Mouse (Mus musculus): ENCODE data around the gene Cdh1. TPM values are rescaled to one million over a fixed set of nuclear protein-coding genes. Genes with fewer than 3 reads are reported as not detected.

The Cdh1 gene
- total RNA-seq, 1 experiment = 254 TPM

DNA sequence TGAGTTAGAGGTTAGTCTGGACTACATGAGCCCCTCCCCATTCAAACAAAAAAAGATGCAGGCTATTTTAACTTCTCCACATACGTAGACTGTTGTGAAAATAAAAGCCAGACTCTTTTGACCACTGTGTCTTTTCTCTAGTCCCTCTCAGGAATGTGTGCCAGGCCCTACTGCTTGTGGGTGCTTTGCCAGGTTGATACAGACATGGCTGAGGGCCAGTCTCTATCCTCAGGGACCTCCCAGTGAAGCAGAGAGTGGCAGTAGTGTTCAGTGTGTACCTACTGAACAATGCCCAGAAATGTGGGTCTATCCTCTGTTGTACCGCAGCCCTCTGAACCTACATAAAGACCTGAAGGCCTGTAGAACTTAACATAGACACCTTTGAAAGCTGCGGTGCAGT lies 109.3 kb downstream of the Cdh1 start:
- no peak overlapping the region for H3K27ac ChIP-seq (ENCODE audit: insufficient read depth, low read depth, low read length, poor library complexity, severe bottlenecking)
- in situ Hi-C loops (cut with MboI; ENCODE audit: low sequenced_read_pairs in 2 of 2, unreplicated experiment in 2 of 2) = loop anchor here (10.0 to 25.0 kb wide), 2 partner anchors 172 to 175 kb away; partner anchors contain the start of gene Utp4 (in 1 of the 2)
- TF ChIP-seq ZNF384 (IDR thresholded peaks at IDR 0.05; ENCODE audit: low read depth, low read length) (no peak), HCFC1 (IDR thresholded peaks at IDR 0.05; ENCODE audit: borderline replicate concordance, insufficient read depth, low read length) (no peak), CHD2 (IDR thresholded peaks at IDR 0.05; ENCODE audit: low read depth, low read length) (no peak), MAFK (IDR thresholded peaks at IDR 0.05; ENCODE audit: insufficient read depth, low read depth, low read length) (no peak), ZC3H11A (IDR thresholded peaks at IDR 0.05; ENCODE audit: borderline replicate concordance, low read depth, low read length) (no peak)
- no peak for DNase-seq (ENCODE audit: low read depth, low spot score)
- H3K4me3 ChIP-seq (ENCODE audit: insufficient read depth in 1 of 2, low read depth in 1 of 2, low read length in 2 of 2, poor library complexity in 1 of 2, severe bottlenecking in 1 of 2) = no peak overlapping the region
- H3K4me1 ChIP-seq (ENCODE audit: control insufficient read depth in 2 of 2, insufficient read depth in 2 of 2, low read length in 2 of 2, poor library complexity in 1 of 2) = no peaks in the 10 kb centered on the region
- H3K9me3 ChIP-seq (ENCODE audit: control insufficient read depth, insufficient read depth, low read depth, low read length) = no peaks in the 10 kb centered on the region
- H3K36me3 ChIP-seq (ENCODE audit: control insufficient read depth, insufficient read depth, low read length, poor library complexity, severe bottlenecking) = peaks cover 4% of the 10 kb centered on the region; the same call in 1 of the 2 replicates
- no peak overlapping the region for H3K9ac ChIP-seq (ENCODE audit: insufficient read depth, low read depth, low read length, poor library complexity, severe bottlenecking)

DNA sequence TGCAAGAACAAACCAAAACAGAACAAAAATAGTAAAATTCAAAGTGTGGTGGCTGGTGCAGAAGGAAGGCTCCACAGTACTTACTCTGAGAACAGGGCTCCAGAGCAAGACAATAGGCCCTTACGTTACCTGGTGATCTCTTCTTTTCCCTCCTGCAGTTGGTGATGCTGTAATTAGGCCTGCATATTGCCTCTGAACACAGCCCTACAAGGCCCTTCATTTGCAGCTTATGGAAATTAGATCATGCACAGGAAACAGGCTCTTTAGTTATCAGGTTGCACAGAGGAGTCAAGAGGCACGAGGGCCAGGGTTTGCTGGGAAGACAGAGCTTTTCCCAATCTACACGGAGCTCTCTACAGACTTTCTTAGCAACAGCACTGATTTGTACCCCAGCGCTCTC lies 111.1 kb downstream of the Cdh1 start:
- H3K27ac ChIP-seq (ENCODE audit: insufficient read depth, low read depth, low read length, poor library complexity, severe bottlenecking) = no peak overlapping the region
- H3K36me3 ChIP-seq (ENCODE audit: control insufficient read depth, insufficient read depth, low read length, poor library complexity, severe bottlenecking) = peaks cover 9% of the 10 kb centered on the region
- no peak for DNase-seq (ENCODE audit: low read depth, low spot score)
- H3K9ac ChIP-seq (ENCODE audit: insufficient read depth, low read depth, low read length, poor library complexity, severe bottlenecking) = no peak overlapping the region
- H3K4me3 ChIP-seq (ENCODE audit: insufficient read depth in 1 of 2, low read depth in 1 of 2, low read length in 2 of 2, poor library complexity in 1 of 2, severe bottlenecking in 1 of 2) = no peak overlapping the region
- in situ Hi-C loops (cut with MboI; ENCODE audit: low sequenced_read_pairs in 2 of 2, unreplicated experiment in 2 of 2) = loop anchor here (10.0 to 25.0 kb wide), 2 partner anchors 171 to 173 kb away; partner anchors contain the start of gene Utp4 (in 1 of the 2)
- H3K4me1 ChIP-seq (ENCODE audit: control insufficient read depth in 2 of 2, insufficient read depth in 2 of 2, low read length in 2 of 2, poor library complexity in 1 of 2) = no peaks in the 10 kb centered on the region
- no peak for TF ChIP-seq HCFC1 (IDR thresholded peaks at IDR 0.05; ENCODE audit: borderline replicate concordance, insufficient read depth, low read length)
- no peak for TF ChIP-seq ZNF384 (IDR thresholded peaks at IDR 0.05; ENCODE audit: low read depth, low read length)
- TF ChIP-seq ZC3H11A (IDR thresholded peaks at IDR 0.05; ENCODE audit: borderline replicate concordance, low read depth, low read length) = no peak
- TF ChIP-seq CHD2 (IDR thresholded peaks at IDR 0.05; ENCODE audit: low read depth, low read length) = no peak
- TF ChIP-seq MAFK (IDR thresholded peaks at IDR 0.05; ENCODE audit: insufficient read depth, low read depth, low read length) = no peak
- no peaks in the 10 kb centered on the region for H3K9me3 ChIP-seq (ENCODE audit: control insufficient read depth, insufficient read depth, low read depth, low read length)

DNA sequence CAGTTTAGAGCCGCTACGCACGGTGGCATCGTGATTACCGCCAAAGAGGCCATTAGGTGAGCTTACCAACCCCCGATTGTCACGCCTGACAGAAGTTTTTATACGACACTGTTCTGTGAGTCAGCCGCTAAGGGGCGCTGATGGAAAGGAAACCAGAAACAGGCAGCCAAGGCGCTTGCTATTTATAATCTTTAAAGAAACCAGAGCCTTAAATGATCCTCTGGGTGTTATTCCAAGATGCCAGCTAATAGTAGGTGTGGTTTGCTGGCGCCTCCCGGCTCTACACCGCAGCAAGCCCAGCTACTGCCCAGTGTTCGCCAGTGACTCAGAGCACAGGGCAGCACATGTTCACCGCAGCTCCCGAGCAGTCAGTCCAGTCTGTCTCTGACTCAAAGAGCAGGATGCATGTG lies 114.9 kb downstream of the Cdh1 start:
- no peaks in the 10 kb centered on the region for H3K4me1 ChIP-seq (ENCODE audit: control insufficient read depth in 2 of 2, insufficient read depth in 2 of 2, low read length in 2 of 2, poor library complexity in 1 of 2)
- peak; percentile 42 for DNase-seq (ENCODE audit: low read depth, low spot score)
- in situ Hi-C loops (cut with MboI; ENCODE audit: low sequenced_read_pairs in 2 of 2, unreplicated experiment in 2 of 2) = loop anchor here (10.0 to 25.0 kb wide), 2 partner anchors 167 to 169 kb away; partner anchors contain the start of gene Utp4 (in 1 of the 2)
- no peak overlapping the region for H3K4me3 ChIP-seq (ENCODE audit: insufficient read depth in 1 of 2, low read depth in 1 of 2, low read length in 2 of 2, poor library complexity in 1 of 2, severe bottlenecking in 1 of 2)
- H3K9me3 ChIP-seq (ENCODE audit: control insufficient read depth, insufficient read depth, low read depth, low read length) = no peaks in the 10 kb centered on the region
- H3K27ac ChIP-seq (ENCODE audit: insufficient read depth, low read depth, low read length, poor library complexity, severe bottlenecking) = no peak overlapping the region
- no peak overlapping the region for H3K9ac ChIP-seq (ENCODE audit: insufficient read depth, low read depth, low read length, poor library complexity, severe bottlenecking)
- H3K36me3 ChIP-seq (ENCODE audit: control insufficient read depth, insufficient read depth, low read length, poor library complexity, severe bottlenecking) = peaks cover 19% of the 10 kb centered on the region
- TF ChIP-seq HCFC1 (IDR thresholded peaks at IDR 0.05; ENCODE audit: borderline replicate concordance, insufficient read depth, low read length) (no peak), ZNF384 (IDR thresholded peaks at IDR 0.05; ENCODE audit: low read depth, low read length) (no peak), ZC3H11A (IDR thresholded peaks at IDR 0.05; ENCODE audit: borderline replicate concordance, low read depth, low read length) (0 out of 2 replicates have a peak, but pooled peaks have one; percentile 14), CHD2 (IDR thresholded peaks at IDR 0.05; ENCODE audit: low read depth, low read length) (no peak), MAFK (IDR thresholded peaks at IDR 0.05; ENCODE audit: insufficient read depth, low read depth, low read length) (no peak)

Other genes starting within 250 kb of the Cdh1 start
- 5.7 and 6.0 TPM in 2 replicates for gene Zfp90, start 188.0 kb upstream of the Cdh1 start, total RNA-seq (2012; rRNA removed)
- not detected in 2 replicates for gene 6030452D12Rik, start 102.8 kb upstream of the Cdh1 start, total RNA-seq (2012; rRNA removed)
- 16.8 and 45.7 TPM in 2 replicates for gene Cdh3, start 92.5 kb upstream of the Cdh1 start, total RNA-seq (2012; rRNA removed)
- gene Gm10073, start 29.9 kb upstream of the Cdh1 start, total RNA-seq (2012; rRNA removed) = 83.5 and 86.5 TPM in 2 replicates
- gene Tango6, start 79.7 kb downstream of the Cdh1 start, total RNA-seq (2012; rRNA removed) = 13.6 and 16.5 TPM in 2 replicates